Mouse (Mus musculus) heart, embryonic 12.5 days (tissue): ENCODE data around the gene Olfr149. TPM values are rescaled to one million over a fixed set of nuclear protein-coding genes. Genes with fewer than 3 reads are reported as not detected.
"Not testable (repeated sequence)": the region's sequence is repeated elsewhere in the genome, so short reads cannot be mapped to it uniquely, and the experiment has no call there.

Experiments used
- ATAC-seq: fragments of 200-750 bp; cut with Nextera tagmentation; 2 replicates; pipeline ENCODE4 v1.8.0; 2017; ENCODE audit warnings: moderate TSS enrichment, moderate library complexity; ENCODE audit not compliant: insufficient number of reproducible peaks, low FRiP score
- H3K27ac ChIP-seq: fragments of 300-500 bp; sonication (generic); 2 replicates; pipeline ENCODE4 v1.5.1; 2016; ENCODE audit warnings: mild to moderate bottlenecking, moderate library complexity; ENCODE audit not compliant: poor library complexity, severe bottlenecking
- H3K27me3 ChIP-seq: fragments of 300-500 bp; sonication (generic); replicated peaks from 2 replicates; pipeline ENCODE4 v1.6.1; 2016; ENCODE audit warnings: mild to moderate bottlenecking, moderate library complexity
- H3K36me3 ChIP-seq: fragments of 300-500 bp; sonication (generic); 2 replicates; pipeline ENCODE4 v1.6.1; 2016; ENCODE audit warnings: mild to moderate bottlenecking, moderate library complexity
- H3K4me1 ChIP-seq: fragments of 300-500 bp; sonication (generic); replicated peaks from 2 replicates; pipeline ENCODE4 v1.6.1; 2016; ENCODE audit warnings: mild to moderate bottlenecking
- H3K4me2 ChIP-seq: fragments of 300-500 bp; sonication (generic); 2 replicates; pipeline ENCODE4 v1.6.1; 2016; ENCODE audit warnings: mild to moderate bottlenecking, moderate library complexity
- H3K4me3 ChIP-seq: fragments of 300-500 bp; sonication (generic); 2 replicates; pipeline ENCODE4 v1.5.1; 2016; ENCODE audit warnings: mild to moderate bottlenecking
- H3K9ac ChIP-seq: fragments of 300-500 bp; sonication (generic); 2 replicates; pipeline ENCODE4 v1.6.1; 2016; ENCODE audit warnings: mild to moderate bottlenecking, moderate library complexity
- H3K9me3 ChIP-seq: fragments of 300-500 bp; sonication (generic); replicated peaks from 2 replicates; pipeline ENCODE4 v1.6.1; 2016; ENCODE audit warnings: mild to moderate bottlenecking, moderate library complexity
- WGBS: fragments of 180-500 bp; shearing (Covaris S2); methylation state at CpG from one replicate; pipeline ENCODE4 v1.1.7; 2016; 5-methylcytosine and 5-hydroxymethylcytosine counted together
- polyA plus RNA-seq: library from polyadenylated mRNA; unstranded; fragments of >200 nt; fragmentation: Nextera tagmentation; extraction: Ambion mirVana; gene quantifications from 2 replicates; pipeline ENCODE4 v1.2.1, GENCODE M21; 2016

Gene Olfr149
- not detected in 2 replicates for polyA plus RNA-seq

DNA sequence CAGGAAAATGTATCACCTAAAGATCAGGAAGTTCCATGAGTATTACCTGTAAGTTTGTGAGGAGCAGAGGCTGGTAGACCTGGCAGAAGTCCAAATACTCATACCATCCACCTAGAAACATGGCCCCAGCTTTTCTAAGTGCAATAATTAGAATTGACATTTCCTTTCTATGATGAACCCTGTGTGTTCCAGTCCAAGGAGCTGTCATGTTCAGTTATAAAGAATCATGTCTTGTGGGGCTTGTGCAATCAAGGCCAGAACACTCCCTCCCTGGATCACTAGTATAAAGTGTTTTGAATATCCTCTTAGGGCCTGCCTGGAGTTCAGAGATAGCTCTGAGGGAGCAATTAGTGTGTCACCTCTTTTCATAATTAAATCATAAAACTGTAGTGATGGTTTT lies at the start of gene Olfr149:
Gene Olfr149 (minus strand): TSS at position 101 of the 400 bp plus-strand sequence.
- no peak within 1 kb of the TSS for H3K27ac ChIP-seq
- H3K36me3 ChIP-seq, result no peaks in the 10 kb centered on the region
- no peak for ATAC-seq
- H3K4me1 ChIP-seq, result no peaks in the 10 kb centered on the region; the same call in 1 of the 2 replicates
- no peaks in the 10 kb centered on the region for H3K27me3 ChIP-seq
- H3K9ac ChIP-seq, result no peak within 1 kb of the TSS
- H3K4me3 ChIP-seq, result no peak within 1 kb of the TSS
- H3K4me2 ChIP-seq, result no peak within 1 kb of the TSS
- no peaks in the 10 kb centered on the region for H3K9me3 ChIP-seq

DNA sequence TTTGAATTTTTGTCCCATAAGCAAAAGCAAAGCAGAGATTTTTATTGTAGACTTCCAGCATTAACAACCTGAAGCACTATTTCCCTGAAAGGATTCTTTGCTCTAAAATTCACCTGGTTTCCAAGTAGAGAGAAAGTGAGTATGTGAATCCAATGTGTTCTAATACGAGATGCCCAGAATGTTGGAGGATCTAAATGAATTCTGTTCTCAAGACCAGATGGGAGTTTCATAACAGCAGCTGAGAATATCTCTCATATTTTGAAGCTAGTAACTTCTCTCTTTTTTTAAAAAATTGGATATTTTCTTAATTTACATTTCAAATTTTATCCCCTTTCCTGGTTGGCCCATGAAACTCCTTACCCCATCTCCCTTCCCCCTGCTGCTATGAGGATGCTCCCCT lies 39.5 kb upstream of the Olfr149 start:
- no peak overlapping the region for H3K4me3 ChIP-seq
- no peaks in the 10 kb centered on the region for H3K36me3 ChIP-seq
- H3K4me1 ChIP-seq, result no peaks in the 10 kb centered on the region
- H3K9ac ChIP-seq, result no peak overlapping the region
- H3K9me3 ChIP-seq, result peaks cover 3% of the 10 kb centered on the region; the same call in 1 of the 2 replicates
- ATAC-seq, result no peak
- WGBS, result 72% methylated on average over 1 of the region's 1 CpGs
- H3K27ac ChIP-seq, result no peak overlapping the region
- no peak overlapping the region for H3K4me2 ChIP-seq
- H3K27me3 ChIP-seq, result no peaks in the 10 kb centered on the region

DNA sequence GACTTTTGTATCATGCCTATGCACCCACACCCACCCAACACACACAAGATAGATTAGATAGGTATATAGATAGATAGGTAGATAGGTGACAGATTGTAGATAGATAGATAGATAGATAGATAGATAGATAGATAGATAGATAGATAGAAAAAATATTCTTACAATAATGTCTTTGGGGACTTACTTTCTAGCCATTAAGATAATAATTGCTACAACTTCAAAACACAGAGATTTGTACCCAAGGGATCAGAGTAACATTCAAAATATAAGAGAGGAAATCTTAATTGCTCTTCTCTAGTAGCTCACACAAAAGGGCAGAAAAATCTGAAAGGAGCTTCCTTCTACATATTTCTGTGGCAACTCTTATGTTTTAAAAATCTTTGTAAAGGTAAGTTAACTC lies 39.0 kb upstream of the Olfr149 start, which contains the start of gene Olfr967:
Gene Olfr967 (plus strand): TSS at position 301 of the 400 bp plus-strand sequence.
- H3K4me2 ChIP-seq, result no peak within 1 kb of the TSS
- peaks cover 3% of the 10 kb centered on the region; the same call in 1 of the 2 replicates for H3K9me3 ChIP-seq
- H3K27me3 ChIP-seq, result no peaks in the 10 kb centered on the region
- no peak within 1 kb of the TSS for H3K9ac ChIP-seq
- no peak within 1 kb of the TSS for H3K27ac ChIP-seq
- H3K4me3 ChIP-seq, result no peak within 1 kb of the TSS
- no peak for ATAC-seq
- no peaks in the 10 kb centered on the region for H3K36me3 ChIP-seq
- no peaks in the 10 kb centered on the region for H3K4me1 ChIP-seq

DNA sequence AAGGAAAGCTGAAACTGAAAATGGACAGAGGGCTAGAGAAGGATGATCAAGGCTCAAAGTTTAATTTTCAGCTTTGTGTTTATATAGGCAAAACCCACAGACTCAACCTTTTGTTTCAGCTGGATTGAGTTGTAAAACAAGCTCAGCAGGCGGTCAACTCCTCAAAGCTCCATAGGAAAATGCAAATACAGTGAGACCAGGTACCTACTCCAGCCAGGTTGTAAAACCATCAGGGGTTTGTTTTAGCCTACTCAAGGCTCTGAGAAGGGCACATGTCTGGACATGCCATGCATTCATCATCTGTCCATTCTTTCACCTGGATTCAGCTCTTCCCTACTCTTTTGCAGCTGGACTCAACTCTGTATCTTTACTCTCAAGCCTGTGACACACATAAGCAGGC lies 33.8 kb upstream of the Olfr149 start:
- Histone ChIP-seq H3K4me3 (no peak overlapping the region), H3K27me3 (no peaks in the 10 kb centered on the region), H3K27ac (no peak overlapping the region), H3K36me3 (no peaks in the 10 kb centered on the region), H3K9ac (no peak overlapping the region), H3K9me3 (peaks cover 3% of the 10 kb centered on the region; the same call in 1 of the 2 replicates), H3K4me2 (no peak overlapping the region), H3K4me1 (no peaks in the 10 kb centered on the region)
- WGBS, result 85% methylated on average over 1 of the region's 1 CpGs
- ATAC-seq, result no peak

DNA sequence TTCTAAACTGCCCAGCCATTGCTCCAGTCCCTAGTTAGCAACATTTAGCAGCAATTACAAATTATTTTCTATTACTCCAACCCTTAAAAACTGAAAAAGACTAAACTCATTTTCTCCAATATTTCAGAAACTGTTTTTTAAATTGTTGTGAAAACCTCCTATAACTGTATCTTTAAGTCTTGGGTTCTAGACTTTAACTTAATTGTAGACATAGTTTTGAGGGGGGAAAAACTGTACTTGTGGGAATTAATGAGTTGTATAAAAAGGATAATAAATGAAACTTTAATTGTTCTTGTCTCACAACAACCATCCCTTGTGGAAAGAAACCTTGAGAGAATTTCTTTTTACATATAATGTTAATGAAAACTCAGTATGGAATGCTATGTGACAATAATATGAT lies 23.8 kb upstream of the Olfr149 start, which contains the start of gene Olfr150:
Gene Olfr150 (plus strand): TSS at position 301 of the 400 bp plus-strand sequence.
- H3K4me1 ChIP-seq, result no peaks in the 10 kb centered on the region
- no peak within 1 kb of the TSS for H3K9ac ChIP-seq
- no peaks in the 10 kb centered on the region for H3K9me3 ChIP-seq
- ATAC-seq, result no peak
- no peak within 1 kb of the TSS for H3K4me2 ChIP-seq
- no peaks in the 10 kb centered on the region for H3K36me3 ChIP-seq
- no peak within 1 kb of the TSS for H3K4me3 ChIP-seq
- H3K27ac ChIP-seq, result no peak within 1 kb of the TSS
- no peaks in the 10 kb centered on the region for H3K27me3 ChIP-seq

DNA sequence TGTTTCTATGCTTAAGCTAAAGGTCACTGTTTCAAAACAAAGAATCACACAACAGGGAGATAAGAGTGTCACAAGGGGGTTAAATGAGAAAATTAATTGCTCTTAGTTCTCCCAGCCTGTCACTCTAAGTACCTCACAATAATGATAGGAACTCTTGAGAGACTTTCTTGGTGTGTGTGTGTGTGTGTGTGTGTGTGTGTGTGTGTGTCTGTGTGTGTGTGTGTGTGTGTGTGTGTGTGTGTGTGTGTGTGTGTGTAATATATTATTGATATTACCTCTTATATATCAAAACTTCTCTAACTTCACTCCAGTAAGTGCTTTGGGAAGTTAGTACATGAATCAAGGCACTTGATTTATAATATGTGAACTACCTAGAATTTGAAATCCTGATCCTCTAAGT lies 4.1 kb upstream of the Olfr149 start, which contains the start of gene Olfr965:
Gene Olfr965 (plus strand): TSS at position 301 of the 400 bp plus-strand sequence.
- H3K4me1 ChIP-seq, result no peaks in the 10 kb centered on the region; the same call in 1 of the 2 replicates
- H3K4me2 ChIP-seq, result no peak within 1 kb of the TSS
- no peak within 1 kb of the TSS for H3K4me3 ChIP-seq
- H3K9me3 ChIP-seq, result no peaks in the 10 kb centered on the region
- no peaks in the 10 kb centered on the region for H3K36me3 ChIP-seq
- no peak within 1 kb of the TSS for H3K27ac ChIP-seq
- H3K9ac ChIP-seq, result no peak within 1 kb of the TSS
- no peak for ATAC-seq
- no peaks in the 10 kb centered on the region for H3K27me3 ChIP-seq

DNA sequence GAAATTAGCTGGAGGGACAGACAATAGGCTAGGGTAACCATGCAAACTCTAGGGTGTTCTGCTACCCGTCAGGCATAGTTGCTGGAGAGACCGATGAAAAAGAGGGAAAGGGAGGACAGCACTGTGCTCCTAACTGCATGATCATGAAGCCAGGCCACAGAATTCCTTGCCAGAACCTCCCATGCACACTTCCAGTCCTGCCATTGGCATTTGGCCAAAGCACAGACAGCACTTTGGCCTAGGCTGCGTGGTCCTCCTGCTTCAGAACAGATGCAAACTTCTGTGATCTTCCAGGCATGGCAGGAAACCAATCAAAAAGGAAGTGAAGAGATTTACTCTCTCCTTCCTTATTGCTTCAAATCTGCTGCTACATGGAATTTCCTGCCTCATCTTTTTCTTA lies 2.0 kb upstream of the Olfr149 start:
- H3K27me3 ChIP-seq, result no peaks in the 10 kb centered on the region
- no peak overlapping the region for H3K4me2 ChIP-seq
- no peak overlapping the region for H3K9ac ChIP-seq
- 45% methylated on average over 3 of the region's 3 CpGs for WGBS
- no peaks in the 10 kb centered on the region for H3K9me3 ChIP-seq
- no peak overlapping the region for H3K4me3 ChIP-seq
- 0 out of 2 replicates have a peak, but pooled peaks have one; percentile 42 for ATAC-seq
- no peaks in the 10 kb centered on the region for H3K36me3 ChIP-seq
- no peaks in the 10 kb centered on the region; the same call in 1 of the 2 replicates for H3K4me1 ChIP-seq
- no peak overlapping the region for H3K27ac ChIP-seq

DNA sequence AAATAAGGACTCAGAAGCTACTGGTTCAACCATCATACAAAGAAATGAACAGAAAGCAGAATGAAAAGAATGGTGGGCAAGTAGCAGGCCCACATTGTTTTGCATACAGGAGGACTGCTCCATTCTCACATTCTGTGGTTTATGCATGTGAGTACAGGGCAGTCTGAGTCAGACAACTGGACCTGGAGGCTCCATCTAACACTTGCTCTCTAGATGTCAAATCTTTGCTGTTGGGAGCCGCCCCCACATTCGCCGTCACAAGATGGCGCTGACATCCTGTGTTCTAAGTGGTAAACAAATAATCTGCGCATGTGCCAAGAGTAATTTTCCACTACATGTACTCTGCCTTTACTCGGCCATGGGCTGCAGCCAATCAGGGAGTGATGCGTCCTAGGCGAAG lies 5.8 kb downstream of the Olfr149 start:
- 82% methylated on average over 8 of the region's 8 CpGs for WGBS
- not testable (repeated sequence) for H3K36me3 ChIP-seq, H3K27ac ChIP-seq, H3K4me2 ChIP-seq, ATAC-seq, H3K4me1 ChIP-seq, H3K9ac ChIP-seq, H3K9me3 ChIP-seq, H3K27me3 ChIP-seq, H3K4me3 ChIP-seq

DNA sequence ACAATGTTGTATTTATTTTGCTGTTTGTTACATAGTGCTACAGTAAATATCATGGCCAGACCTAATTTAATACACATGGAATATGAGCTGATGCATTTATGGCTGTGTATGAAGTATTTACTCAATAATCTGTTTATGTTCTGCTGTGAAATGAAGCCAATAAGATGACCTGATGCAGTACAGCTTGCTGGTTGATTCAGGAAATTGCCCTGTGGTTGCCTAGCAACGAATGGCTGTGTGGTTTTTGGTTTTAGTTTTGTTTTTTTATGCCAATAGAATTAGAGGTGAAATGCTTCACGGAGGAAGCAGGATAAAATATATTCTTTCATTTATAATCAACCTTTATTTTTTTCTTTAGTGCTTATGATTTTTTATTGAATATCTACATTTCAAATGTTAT lies 27.6 kb downstream of the Olfr149 start:
- Histone ChIP-seq H3K27ac (no peak overlapping the region), H3K36me3 (no peaks in the 10 kb centered on the region), H3K27me3 (no peaks in the 10 kb centered on the region), H3K9ac (no peak overlapping the region), H3K4me3 (no peak overlapping the region), H3K4me1 (no peaks in the 10 kb centered on the region), H3K9me3 (no peaks in the 10 kb centered on the region), H3K4me2 (no peak overlapping the region)
- 66% methylated on average over 2 of the region's 2 CpGs for WGBS
- no peak for ATAC-seq

DNA sequence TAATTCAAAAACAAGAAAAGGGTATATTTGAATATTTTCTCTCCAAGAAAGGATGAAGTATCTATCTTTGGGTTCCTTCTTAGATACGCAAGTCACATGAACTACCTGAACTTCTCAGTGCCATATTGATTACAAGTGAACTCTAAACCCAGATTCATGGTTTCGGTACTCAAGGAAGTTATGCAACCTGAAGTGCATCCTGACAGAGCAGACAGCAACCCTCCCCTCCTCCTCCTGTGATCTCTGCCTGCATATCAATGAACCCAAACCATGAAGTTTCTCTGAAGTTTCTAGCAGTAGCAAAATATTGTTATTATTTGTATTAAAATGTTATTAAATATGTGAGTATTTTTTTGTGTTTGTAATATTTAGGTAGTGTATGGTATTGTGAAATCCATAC lies 28.4 kb downstream of the Olfr149 start:
- Histone ChIP-seq H3K4me1 (no peaks in the 10 kb centered on the region), H3K4me3 (no peak overlapping the region), H3K36me3 (no peaks in the 10 kb centered on the region), H3K9me3 (no peaks in the 10 kb centered on the region), H3K4me2 (no peak overlapping the region), H3K9ac (no peak overlapping the region), H3K27me3 (no peaks in the 10 kb centered on the region), H3K27ac (no peak overlapping the region)
- WGBS, result 82% methylated on average over 2 of the region's 2 CpGs
- ATAC-seq, result no peak

DNA sequence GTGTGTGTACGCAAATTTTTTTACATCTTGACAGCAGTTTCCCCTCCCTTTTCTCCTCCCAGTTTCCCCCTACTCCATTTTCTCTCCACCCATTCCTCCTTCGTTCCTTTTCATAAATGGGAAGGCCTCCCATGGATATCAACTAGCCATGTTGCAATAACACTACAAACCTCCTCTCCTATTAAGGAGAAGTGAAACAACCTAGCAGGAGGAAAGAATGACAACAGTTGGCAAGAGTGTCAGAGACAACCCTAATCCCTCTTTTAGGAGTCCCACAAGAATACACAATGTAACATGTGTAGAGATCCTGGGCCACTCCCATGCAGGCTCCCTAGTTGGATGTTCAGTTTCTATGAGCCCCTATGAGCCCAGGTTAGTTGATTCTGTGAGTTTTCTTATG lies 32.1 kb downstream of the Olfr149 start:
- no peak overlapping the region for H3K4me3 ChIP-seq
- no peaks in the 10 kb centered on the region for H3K4me1 ChIP-seq

DNA sequence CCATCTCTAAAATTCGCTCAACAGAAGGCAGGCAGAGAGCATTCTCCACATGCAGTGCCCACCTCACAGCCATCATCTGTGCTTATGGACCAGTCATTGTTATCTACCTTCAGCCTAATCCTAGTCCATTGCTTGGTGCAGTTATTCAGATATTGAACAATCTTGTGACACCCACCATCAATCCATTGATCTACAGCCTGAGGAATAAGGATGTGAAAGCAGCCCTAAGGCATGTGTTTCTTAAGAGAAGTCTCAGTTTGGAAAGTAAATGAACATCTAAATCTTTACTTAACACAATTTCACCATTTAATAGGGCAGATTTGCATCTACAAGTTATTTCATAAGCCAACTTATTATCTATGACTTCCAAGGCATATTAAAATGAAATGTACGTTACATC lies 37.2 kb downstream of the Olfr149 start:
- H3K4me2 ChIP-seq, result no peak overlapping the region
- no peaks in the 10 kb centered on the region for H3K27me3 ChIP-seq
- no peak overlapping the region for H3K4me3 ChIP-seq
- no peaks in the 10 kb centered on the region for H3K36me3 ChIP-seq
- no peak overlapping the region for H3K27ac ChIP-seq
- H3K9ac ChIP-seq, result no peak overlapping the region
- H3K9me3 ChIP-seq, result 0 out of 2 replicates have a peak, but pooled peaks cover 2% of the 10 kb centered on the region
- no peaks in the 10 kb centered on the region for H3K4me1 ChIP-seq
- no peak for ATAC-seq
- 66% methylated on average over 2 of the region's 2 CpGs for WGBS

More for the DNA sequence above, 32.1 kb downstream of the Olfr149 start:
- Histone ChIP-seq H3K9me3 (no peaks in the 10 kb centered on the region), H3K27me3 (no peaks in the 10 kb centered on the region), H3K36me3 (no peaks in the 10 kb centered on the region), H3K4me2 (no peak overlapping the region), H3K9ac (no peak overlapping the region), H3K27ac (no peak overlapping the region)
- WGBS, result 77% methylated on average over 2 of the region's 2 CpGs
- no peak for ATAC-seq
